Mouse (Mus musculus) embryonic stem cell, embryonic (primary cell): ENCODE results near the gene H3f3b.

ENCODE experiments used
- CTCF ChIA-PET, 4 experiments: fragments of 300-600 bp in 2 of 4; fragments of 350-600 bp in 2 of 4; sonication (Branson Sonifier 250); formaldehyde crosslinking; loops; one replicate each; lab custom pipeline; 2022; ENCODE audit warnings: inconsistent platforms in 2 of 4; lab: Charles Lee
- POLR2A ChIA-PET, 4 experiments: fragments of 300-600 bp in 2 of 4; fragments of 350-600 bp in 2 of 4; sonication (Branson Sonifier 250); formaldehyde crosslinking; loops; one replicate each; lab custom pipeline; 2022; ENCODE audit warnings: antibody characterized with exemption in 4 of 4, inconsistent platforms in 1 of 4; lab: Charles Lee

The H3f3b gene

GRCm38 (mm10) chr11:116058022-116058614 lies 30.4 kb upstream of the H3f3b start:
- ChIA-PET CTCF (interaction anchor here in 3 of 4 experiments (0.5 to 1.2 kb wide), 4 partner anchors 18 to 451 kb away, joined by 3 to 6 read pairs (median 3); no protein-coding TSS in a partner anchor), POLR2A (interaction anchor here (0.6 to 8.4 kb wide), 23 partner anchors 9 to 647 kb away, joined by 3 to 81 read pairs (median 4); partner anchors contain the start of gene Unc13d (in 1 of the 4))

GRCm38 (mm10) chr11:116057237-116057881 lies 29.6 kb upstream of the H3f3b start:
- POLR2A ChIA-PET = interaction anchor here (0.7 to 8.4 kb wide), 22 partner anchors 8 to 49 kb away, joined by 3 to 81 read pairs (median 4); partner anchors contain the start of gene Unc13d (in 1 of the 4)
- CTCF ChIA-PET = interaction anchor here in 3 of 4 experiments (0.5 to 1.2 kb wide), 4 partner anchors 19 to 450 kb away, joined by 3 to 6 read pairs (median 3); no protein-coding TSS in a partner anchor

- CTCF ChIA-PET = interaction anchor here in 1 of 4 experiments (0.6 to 1.0 kb wide), 2 partner anchors 11 kb away, joined by 3 to 4 read pairs; no protein-coding TSS in a partner anchor
These were observed 28.1 kb upstream of the H3f3b start for GRCm38 (mm10) chr11:116055873-116056272.

GRCm38 (mm10) chr11:116053510-116054229 lies 25.9 kb upstream of the H3f3b start:
- POLR2A ChIA-PET = interaction anchor here (0.6 to 7.1 kb wide), 17 partner anchors 11 to 275 kb away, joined by 3 to 56 read pairs (median 3); partner anchors contain the start of gene Unk (in 1 of the 4)

More at GRCm38 (mm10) chr11:116055873-116056272, 28.1 kb upstream of the H3f3b start:
- POLR2A ChIA-PET = interaction anchor here in 2 of 4 experiments (0.5 to 8.4 kb wide), 4 partner anchors 23 to 35 kb away, joined by 3 to 81 read pairs (median 4); no protein-coding TSS in a partner anchor

GRCm38 (mm10) chr11:116050196-116050595 lies 22.4 kb upstream of the H3f3b start:
- ChIA-PET CTCF (interaction anchor here in 2 of 4 experiments (0.6 to 1.7 kb wide), 2 partner anchors 8 to 407 kb away, joined by 3 to 5 read pairs; no protein-coding TSS in a partner anchor), POLR2A (interaction anchor here in 2 of 4 experiments (0.7 to 7.1 kb wide), 11 partner anchors 10 to 40 kb away, joined by 3 to 56 read pairs (median 7); partner anchors contain the start of gene Unk (in 1 of the 2))

More at GRCm38 (mm10) chr11:116053510-116054229, 25.9 kb upstream of the H3f3b start:
- CTCF ChIA-PET = no interaction called here

- ChIA-PET POLR2A (interaction anchor here (0.7 to 7.1 kb wide), 13 partner anchors 8 to 57 kb away, joined by 3 to 56 read pairs (median 6); partner anchors contain the start of gene Unk (in 1 of the 4)), CTCF (interaction anchor here in 2 of 4 experiments (0.6 to 1.1 kb wide), 3 partner anchors 13 to 406 kb away, joined by 3 to 4 read pairs (median 3); no protein-coding TSS in a partner anchor)
These were observed 21.8 kb upstream of the H3f3b start for GRCm38 (mm10) chr11:116049610-116050009.

- POLR2A ChIA-PET = interaction anchor here in 2 of 4 experiments (1.1 to 14.0 kb wide), 10 partner anchors 8 to 170 kb away, joined by 3 to 134 read pairs (median 16); partner anchors contain the start of genes Unk (in 2 of the 2), Recql5 (in 1 of the 2) and Sap30bp (in 1 of the 2)
- CTCF ChIA-PET = interaction anchor here in 1 of 4 experiments (0.7 kb wide), 1 partner anchor 10 kb away, joined by 3 read pairs; no protein-coding TSS in a partner anchor
These were observed 17.4 kb upstream of the H3f3b start for GRCm38 (mm10) chr11:116045173-116045572.

GRCm38 (mm10) chr11:116043286-116043685 lies 15.5 kb upstream of the H3f3b start:
- CTCF ChIA-PET = interaction anchor here in 2 of 4 experiments (0.6 to 0.7 kb wide), 4 partner anchors 56 to 162 kb away, joined by 3 to 16 read pairs (median 4); no protein-coding TSS in a partner anchor
- POLR2A ChIA-PET = interaction anchor here in 3 of 4 experiments (0.5 to 14.0 kb wide), 11 partner anchors 10 to 436 kb away, joined by 3 to 134 read pairs (median 6); partner anchors contain the start of gene Unk (in 3 of the 3)

- CTCF ChIA-PET = interaction anchor here in 3 of 4 experiments (0.5 to 0.9 kb wide), 5 partner anchors 8 to 55 kb away, joined by 3 to 16 read pairs (median 3); no protein-coding TSS in a partner anchor
- POLR2A ChIA-PET = interaction anchor here in 2 of 4 experiments (0.5 to 14.0 kb wide), 14 partner anchors 10 to 436 kb away, joined by 3 to 134 read pairs (median 4); partner anchors contain the start of genes Unk (in 2 of the 2) and Mrpl38 (in 1 of the 2)
These were observed 14.8 kb upstream of the H3f3b start for GRCm38 (mm10) chr11:116042372-116043138.

GRCm38 (mm10) chr11:116041833-116042232 lies 14.1 kb upstream of the H3f3b start:
- POLR2A ChIA-PET = interaction anchor here in 3 of 4 experiments (0.6 to 14.0 kb wide), 13 partner anchors 10 to 102 kb away, joined by 3 to 134 read pairs (median 4); partner anchors contain the start of genes Unk (in 2 of the 3), H3f3b (in 1 of the 3) and Mrpl38 (in 1 of the 3)
- CTCF ChIA-PET = interaction anchor here in 2 of 4 experiments (0.5 to 0.9 kb wide), 4 partner anchors 9 to 38 kb away, joined by 3 to 5 read pairs (median 3); no protein-coding TSS in a partner anchor

- ChIA-PET CTCF (no interaction called here), POLR2A (interaction anchor here in 3 of 4 experiments (1.3 to 14.0 kb wide), 9 partner anchors 9 to 38 kb away, joined by 3 to 134 read pairs (median 22); partner anchors contain the start of gene Unk (in 2 of the 3))
These were observed 12.8 kb upstream of the H3f3b start for GRCm38 (mm10) chr11:116040593-116040992.

- CTCF ChIA-PET = no interaction called here
- POLR2A ChIA-PET = interaction anchor here in 3 of 4 experiments (0.6 to 14.0 kb wide), 8 partner anchors 8 to 501 kb away, joined by 3 to 134 read pairs (median 6); partner anchors contain the start of gene Unk (in 1 of the 3)
These were observed 10.1 kb upstream of the H3f3b start for GRCm38 (mm10) chr11:116037826-116038225.

GRCm38 (mm10) chr11:116036671-116037070 lies 8.9 kb upstream of the H3f3b start:
- CTCF ChIA-PET = interaction anchor here in 3 of 4 experiments (0.6 to 0.7 kb wide), 4 partner anchors 32 to 583 kb away, joined by 3 to 7 read pairs (median 4); no protein-coding TSS in a partner anchor
- POLR2A ChIA-PET = interaction anchor here in 3 of 4 experiments (0.8 to 14.0 kb wide), 7 partner anchors 10 to 17 kb away, joined by 3 to 134 read pairs (median 4); no protein-coding TSS in a partner anchor

GRCm38 (mm10) chr11:116034584-116034983 lies 6.8 kb upstream of the H3f3b start:
- CTCF ChIA-PET = interaction anchor here in 2 of 4 experiments (0.6 to 2.1 kb wide), 2 partner anchors 41 to 75 kb away, joined by 4 to 5 read pairs; no protein-coding TSS in a partner anchor
- POLR2A ChIA-PET = interaction anchor here in 3 of 4 experiments (0.8 to 14.0 kb wide), 6 partner anchors 8 to 24 kb away, joined by 3 to 134 read pairs (median 22); no protein-coding TSS in a partner anchor
